Mouse (Mus musculus): ENCODE measurements around the gene 2310046K23Rik. TPM values are rescaled to one million over a fixed set of nuclear protein-coding genes. Genes with fewer than 3 reads are reported as not detected.

2310046K23Rik gene
- total RNA-seq (2012; rRNA removed) (not detected in 2 replicates), total RNA-seq (2014; rRNA removed) (not detected in 2 replicates), polyA plus RNA-seq (2012; ENCODE audit: insufficient read length, low read depth) (not detected in 2 replicates)

GRCm38 (mm10) chr3:92534411-92534810 is at the start of gene 2310046K23Rik:
Gene 2310046K23Rik, minus strand, starts transcription at chr3:92534511.
- Histone ChIP-seq H3K27ac (ENCODE audit: insufficient read depth, low read depth) (no peak within 1 kb of the TSS), H3K4me2 (ENCODE audit: insufficient read depth, low read depth, poor library complexity, severe bottlenecking) (no peak within 1 kb of the TSS), H3K4me1 (ENCODE audit: control insufficient read depth in 1 of 2, insufficient read depth in 2 of 2) (no peaks in the 10 kb centered on the region), H3K27me3 (replicated peaks) (no peaks in the 10 kb centered on the region), H3K9me3 (replicated peaks; ENCODE audit: low read length) (peaks cover 9% of the 10 kb centered on the region), H3K79me2 (replicated peaks; ENCODE audit: control insufficient read depth, extremely low read depth, insufficient read depth, poor library complexity, severe bottlenecking) (no peaks in the 10 kb centered on the region), H3K4me3 (replicated peaks in 1 of 3; ENCODE audit: low read depth in 2 of 3, low read length in 2 of 3, poor library complexity in 1 of 3) (no peak within 1 kb of the TSS), H3K36me3 (replicated peaks in 1 of 2; ENCODE audit: control insufficient read depth in 1 of 2, insufficient read depth in 1 of 2, low read length in 1 of 2) (no peaks in the 10 kb centered on the region), H3K9ac (ENCODE audit: insufficient read depth, low read depth) (no peak within 1 kb of the TSS)
- no peak for DNase-seq (ENCODE audit: extremely low read depth)
- dilution Hi-C loops (cut with MboI; ENCODE audit: extremely low pct_ligation_motif_present, extremely low pct_unique_long_range_greater_than_20kb, low sequenced_read_pairs) = no loop called here
- TF ChIP-seq USF2 (conservative IDR thresholded peaks at IDR 0.05; ENCODE audit: low read depth, low read length) (no peak), SMC3 (IDR thresholded peaks at IDR 0.05; ENCODE audit: low read depth, low read length) (no peak), JUND (conservative IDR thresholded peaks at IDR 0.05; ENCODE audit: low read depth, low read length) (no peak), SIN3A (IDR thresholded peaks at IDR 0.05; ENCODE audit: low read length) (no peak), GABPA (IDR thresholded peaks at IDR 0.05; ENCODE audit: insufficient replicate concordance, low read depth, low read length) (no peak), ZKSCAN1 (IDR thresholded peaks at IDR 0.05; ENCODE audit: borderline replicate concordance, low read depth, low read length) (no peak), NELFE (IDR thresholded peaks at IDR 0.05; ENCODE audit: low read depth, low read length) (no peak), CTCF (conservative IDR thresholded peaks at IDR 0.05 in 1 of 2, IDR thresholded peaks at IDR 0.05 in 1 of 2; ENCODE audit: low read depth in 2 of 2, low read length in 2 of 2) (no peak), TBP (conservative IDR thresholded peaks at IDR 0.05; ENCODE audit: low read depth, low read length) (no peak), ZMIZ1 (IDR thresholded peaks at IDR 0.05; ENCODE audit: low read depth, low read length) (no peak), POLR2AphosphoS2 (IDR thresholded peaks at IDR 0.05; ENCODE audit: low read depth, low read length) (no peak), MEF2A (IDR thresholded peaks at IDR 0.05; ENCODE audit: borderline replicate concordance, low read depth, low read length) (no peak)
- in situ Hi-C loops (cut with MboI; ENCODE audit: low pct_ligation_motif_present, low pct_unique_long_range_greater_than_20kb, low sequenced_read_pairs) = no loop called here

- H3K4me3 ChIP-seq (replicated peaks in 1 of 3; ENCODE audit: low read depth in 2 of 3, low read length in 2 of 3, poor library complexity in 1 of 3) = no peak overlapping the region
- dilution Hi-C loops (cut with MboI; ENCODE audit: extremely low pct_ligation_motif_present, extremely low pct_unique_long_range_greater_than_20kb, low sequenced_read_pairs) (no loop called here), in situ Hi-C loops (cut with MboI; ENCODE audit: low pct_ligation_motif_present, low pct_unique_long_range_greater_than_20kb, low sequenced_read_pairs) (no loop called here)
- peaks cover 0 to 4% of the 10 kb centered on the region in 2 experiments; a peak in 1 of 4 replicates for H3K4me1 ChIP-seq (ENCODE audit: control insufficient read depth in 1 of 2, insufficient read depth in 2 of 2)
- H3K27me3 ChIP-seq (replicated peaks) = no peaks in the 10 kb centered on the region
- no peaks in the 10 kb centered on the region for H3K36me3 ChIP-seq (replicated peaks in 1 of 2; ENCODE audit: control insufficient read depth in 1 of 2, insufficient read depth in 1 of 2, low read length in 1 of 2)
- no peak overlapping the region for H3K27ac ChIP-seq (ENCODE audit: insufficient read depth, low read depth)
- H3K79me2 ChIP-seq (replicated peaks; ENCODE audit: control insufficient read depth, extremely low read depth, insufficient read depth, poor library complexity, severe bottlenecking) = no peaks in the 10 kb centered on the region
- no peak for TF ChIP-seq IRF4 (IDR thresholded peaks at IDR 0.05; ENCODE audit: low read depth, low read length)
- TF ChIP-seq USF1 (IDR thresholded peaks at IDR 0.05; ENCODE audit: low read depth, low read length) = no peak
- no peak for TF ChIP-seq MAX (IDR thresholded peaks at IDR 0.05; ENCODE audit: low read length)
- TF ChIP-seq POLR2A (IDR thresholded peaks at IDR 0.05; ENCODE audit: low read depth, low read length) = no peak
- TF ChIP-seq MYC (IDR thresholded peaks at IDR 0.05; ENCODE audit: low read depth, low read length) = no peak
- no peak for TF ChIP-seq ZKSCAN1 (IDR thresholded peaks at IDR 0.05; ENCODE audit: borderline replicate concordance, low read depth, low read length)
- TF ChIP-seq CTCF (conservative IDR thresholded peaks at IDR 0.05 in 1 of 2, IDR thresholded peaks at IDR 0.05 in 1 of 2; ENCODE audit: low read depth in 2 of 2, low read length in 2 of 2) = no peak
- H3K9me3 ChIP-seq (replicated peaks; ENCODE audit: low read length) = no peaks in the 10 kb centered on the region
- H3K9ac ChIP-seq (ENCODE audit: insufficient read depth, low read depth) = no peak overlapping the region
- DNase-seq (ENCODE audit: extremely low read depth) = no peak
- H3K4me2 ChIP-seq (ENCODE audit: insufficient read depth, low read depth, poor library complexity, severe bottlenecking) = no peak overlapping the region
These were observed 49.0 kb upstream of the 2310046K23Rik start for GRCm38 (mm10) chr3:92583164-92583826.

Measured in CH12.LX (cell line).